9 mouse cellular contexts compared by ENCODE assay signal in the genomic region with DNA sequence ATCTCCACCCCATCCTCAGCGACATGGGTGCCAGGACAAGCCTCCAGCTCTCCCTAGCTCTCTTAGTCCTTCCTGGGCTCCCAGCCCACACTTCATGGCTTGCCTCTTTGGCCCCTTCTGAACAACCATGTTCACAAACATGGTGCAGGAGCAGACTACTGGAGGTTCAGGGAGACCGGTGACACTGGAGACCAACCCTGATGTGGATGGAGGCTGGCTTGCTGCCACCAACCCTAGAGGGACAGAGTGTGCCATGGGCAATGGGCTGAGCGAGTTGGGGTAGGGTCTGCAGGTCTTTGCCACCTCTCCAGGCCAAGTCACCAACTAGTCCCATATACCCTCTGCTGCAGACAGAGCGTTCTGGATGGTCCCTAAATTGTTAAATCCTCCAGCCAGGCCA. TPM values are rescaled to one million over a fixed set of nuclear protein-coding genes. Genes with fewer than 3 reads are reported as not detected.
DNase-seq lines count a peak whose midpoint lies in the region; ATAC-seq and TF ChIP-seq lines count a peak whose summit lies in the region.
"Had no signal": no experiment of that assay in that cellular context is flagged by ENCODE, and none has a peak within 500 bp of the region (broad histone marks: within the 10 kb centered on the region; RNA-seq: fewer than 3 reads in every experiment).

No protein-coding gene starts in this region.

- 75% methylated on average over 4 of the region's 4 CpGs for WGBS in hindbrain, embryonic 10.5 days
- WGBS in hindbrain, embryonic 16.5 days = 70% methylated on average over 4 of the region's 4 CpGs
- 86% methylated on average over 4 of the region's 4 CpGs for WGBS in embryonic facial prominence, embryonic 13.5 days
- 76% methylated on average over 4 of the region's 4 CpGs for WGBS in intestine, postnatal 0 days

- no peak for TF ChIP-seq CTCF in intestine, postnatal 0 days (IDR thresholded peaks at IDR 0.05; ENCODE audit: low read depth)

- peak overlapping the region; percentile 93 for H3K27ac ChIP-seq in hindbrain, embryonic 10.5 days
- no peak overlapping the region for H3K27ac ChIP-seq in hindbrain, embryonic 16.5 days (ENCODE audit: low read depth, low read length)
- H3K27ac ChIP-seq in embryonic facial prominence, embryonic 13.5 days = peak overlapping the region; percentile 96
- H3K27ac ChIP-seq in intestine, postnatal 0 days (ENCODE audit: low read depth, low read length) = no peak overlapping the region

- no peaks in the 10 kb centered on the region for H3K27me3 ChIP-seq in hindbrain, embryonic 10.5 days (ENCODE audit: insufficient read depth, poor library complexity, severe bottlenecking)
- H3K27me3 ChIP-seq in hindbrain, embryonic 16.5 days (replicated peaks; ENCODE audit: control insufficient read depth, insufficient read depth, low read length) = no peaks in the 10 kb centered on the region
- H3K27me3 ChIP-seq in embryonic facial prominence, embryonic 13.5 days = no peaks in the 10 kb centered on the region
- no peaks in the 10 kb centered on the region for H3K27me3 ChIP-seq in intestine, postnatal 0 days (replicated peaks; ENCODE audit: control insufficient read depth, insufficient read depth, low read length)

- peaks cover 59% of the 10 kb centered on the region for H3K4me1 ChIP-seq in hindbrain, embryonic 10.5 days (replicated peaks)
- H3K4me1 ChIP-seq in hindbrain, embryonic 16.5 days (ENCODE audit: control insufficient read depth, insufficient read depth, low read depth, low read length) = peaks cover 21% of the 10 kb centered on the region
- H3K4me1 ChIP-seq in embryonic facial prominence, embryonic 13.5 days = peaks cover 41% of the 10 kb centered on the region
- H3K4me1 ChIP-seq in intestine, postnatal 0 days (replicated peaks; ENCODE audit: control insufficient read depth, insufficient read depth, low read length) = no peaks in the 10 kb centered on the region; the same call in 1 of the 2 replicates

- no peak for DNase-seq in hindbrain, embryonic 10.5 days (ENCODE audit: low spot score)
- DNase-seq in neural tube, embryonic 10.5 days (ENCODE audit: extremely low spot score, low spot score) = peak; percentile 31
- no peak for DNase-seq in adipocyte (ENCODE audit: low spot score)
- DNase-seq in ovary, postnatal 36 days (ENCODE audit: low spot score) = no peak
- DNase-seq: thymus, postnatal 25 days had no signal

- H3K4me3 ChIP-seq in hindbrain, embryonic 10.5 days = no peak overlapping the region
- no peak overlapping the region for H3K4me3 ChIP-seq in hindbrain, embryonic 16.5 days (ENCODE audit: low read length)
- no peak overlapping the region for H3K4me3 ChIP-seq in embryonic facial prominence, embryonic 13.5 days
- H3K4me3 ChIP-seq in intestine, postnatal 0 days (ENCODE audit: low read depth, low read length) = no peak overlapping the region

- H3K4me2 ChIP-seq in hindbrain, embryonic 16.5 days (ENCODE audit: low read length) = no peak overlapping the region
- no peak overlapping the region for H3K4me2 ChIP-seq in embryonic facial prominence, embryonic 13.5 days
- no peak overlapping the region for H3K4me2 ChIP-seq in intestine, postnatal 0 days (replicated peaks; ENCODE audit: low read depth)

- ATAC-seq in hindbrain, embryonic 16.5 days = no peak
- no peak for ATAC-seq in embryonic facial prominence, embryonic 13.5 days (ENCODE audit: insufficient number of reproducible peaks, insufficient read depth, low FRiP score, low TSS enrichment, low read depth)
- ATAC-seq in intestine, postnatal 0 days = peak; percentile 21; the same call in 1 of the 2 replicates
- no peak for ATAC-seq in megakaryocyte progenitor cell, adult 5-6 weeks (replicated peaks; ENCODE audit: poor library complexity)

- no peak overlapping the region for H3K9ac ChIP-seq in hindbrain, embryonic 16.5 days (ENCODE audit: low read depth, low read length)
- no peak overlapping the region for H3K9ac ChIP-seq in embryonic facial prominence, embryonic 13.5 days
- no peak overlapping the region for H3K9ac ChIP-seq in intestine, postnatal 0 days (ENCODE audit: low read depth, low read length)

- peaks cover 3% of the 10 kb centered on the region; the same call in 1 of the 2 replicates for H3K36me3 ChIP-seq in hindbrain, embryonic 10.5 days
- no peaks in the 10 kb centered on the region for H3K36me3 ChIP-seq in hindbrain, embryonic 16.5 days (ENCODE audit: control insufficient read depth, insufficient read depth, low read length)
- no peaks in the 10 kb centered on the region for H3K36me3 ChIP-seq in embryonic facial prominence, embryonic 13.5 days
- H3K36me3 ChIP-seq in intestine, postnatal 0 days (ENCODE audit: control insufficient read depth, insufficient read depth) = no peaks in the 10 kb centered on the region

- H3K9me3 ChIP-seq in hindbrain, embryonic 10.5 days = peaks cover 23% of the 10 kb centered on the region
- H3K9me3 ChIP-seq in hindbrain, embryonic 16.5 days (ENCODE audit: control insufficient read depth, low read length) = no peaks in the 10 kb centered on the region; the same call in 1 of the 2 replicates
- peaks cover 13% of the 10 kb centered on the region for H3K9me3 ChIP-seq in embryonic facial prominence, embryonic 13.5 days
- no peaks in the 10 kb centered on the region for H3K9me3 ChIP-seq in intestine, postnatal 0 days (ENCODE audit: control insufficient read depth)

RNA-seq across cellular contexts. Expression of gene 1700001O22Rik, which starts 44.0 kb away (rescaled TPM):
- polyA plus RNA-seq in hindbrain, embryonic 10.5 days (2016; fragmentation: Nextera tagmentation; extraction: Ambion mirVana) = 3.1 and 3.4 TPM in 2 replicates
- polyA plus RNA-seq in hindbrain, embryonic 16.5 days (2015; fragmentation: Nextera tagmentation; extraction: Ambion mirVana) = 1.4 and 1.5 TPM in 2 replicates
- polyA plus RNA-seq in embryonic facial prominence, embryonic 13.5 days (2015; fragmentation: Nextera tagmentation; extraction: Ambion mirVana) = 2.8 and 2.9 TPM in 2 replicates
- 0.58 and 0.60 TPM in 2 replicates for polyA plus RNA-seq in intestine, postnatal 0 days (2015; fragmentation: Nextera tagmentation; extraction: Ambion mirVana)
- not detected in 2 replicates for total RNA-seq in megakaryocyte progenitor cell, adult 5-6 weeks (2015)
- not detected in 2 replicates for total RNA-seq in megakaryocyte progenitor cell, adult 5-6 weeks (2017)

RNA-seq across cellular contexts. Expression of gene Ntmt1, which starts 48.2 kb away (rescaled TPM):
- 125 and 134 TPM in 2 replicates for polyA plus RNA-seq in hindbrain, embryonic 10.5 days (2016; fragmentation: Nextera tagmentation; extraction: Ambion mirVana)
- polyA plus RNA-seq in hindbrain, embryonic 16.5 days (2015; fragmentation: Nextera tagmentation; extraction: Ambion mirVana) = 99.3 and 108 TPM in 2 replicates
- polyA plus RNA-seq in embryonic facial prominence, embryonic 13.5 days (2015; fragmentation: Nextera tagmentation; extraction: Ambion mirVana) = 94.9 and 105 TPM in 2 replicates
- polyA plus RNA-seq in intestine, postnatal 0 days (2015; fragmentation: Nextera tagmentation; extraction: Ambion mirVana) = 45.3 and 50.5 TPM in 2 replicates
- total RNA-seq in megakaryocyte progenitor cell, adult 5-6 weeks (2015) = 15.4 and 20.2 TPM in 2 replicates
- 15.4 and 19.9 TPM in 2 replicates for total RNA-seq in megakaryocyte progenitor cell, adult 5-6 weeks (2017)

Comparison
In these comparisons a context has a peak if more than half of its experiments do, and no peak if none do; other contexts are left out.
1. H3K27ac ChIP-seq: peak in hindbrain, embryonic 10.5 days (single experiment) and embryonic facial prominence, embryonic 13.5 days (single experiment); none in hindbrain, embryonic 16.5 days (single experiment) and intestine, postnatal 0 days (single experiment).